Mouse (Mus musculus) heart, postnatal 0 days (tissue): ENCODE data around the gene Ntm. TPM values are rescaled to one million over a fixed set of nuclear protein-coding genes. Genes with fewer than 3 reads are reported as not detected.

Experiments
- ATAC-seq: fragments of 200-750 bp; cut with Nextera tagmentation; 2 replicates; pipeline ENCODE4 v1.8.0; 2017; ENCODE audit warnings: low read depth, moderate number of reproducible peaks, moderate library complexity; ENCODE audit not compliant: insufficient read depth
- DNase-seq: peaks from one replicate; pipeline ENCODE4 v3.0.0-alpha.2; 2016; ENCODE audit warnings: low spot score
- H3K27ac ChIP-seq: fragments of 300-500 bp; sonication (generic); 2 replicates; pipeline ENCODE4 v1.5.1; 2014; ENCODE audit warnings: low read depth, mild to moderate bottlenecking
- H3K27me3 ChIP-seq: fragments of 300-500 bp; sonication (generic); 2 replicates; pipeline ENCODE4 v1.6.1; 2014; ENCODE audit warnings: low read length, mixed read lengths; ENCODE audit not compliant: control insufficient read depth, insufficient read depth
- H3K36me3 ChIP-seq: fragments of 300-500 bp; sonication (generic); replicated peaks from 2 replicates; pipeline ENCODE4 v1.6.1; 2014; ENCODE audit warnings: low read length, mixed read lengths; ENCODE audit not compliant: control insufficient read depth, insufficient read depth
- H3K4me1 ChIP-seq: fragments of 300-500 bp; sonication (generic); 2 replicates; pipeline ENCODE4 v1.6.1; 2014; ENCODE audit warnings: antibody characterized with exemption; ENCODE audit not compliant: control insufficient read depth, insufficient read depth
- H3K4me2 ChIP-seq: fragments of 300-500 bp; sonication (generic); 2 replicates; pipeline ENCODE4 v1.6.1; 2014; ENCODE audit warnings: low read depth, mild to moderate bottlenecking, low read length, moderate library complexity
- H3K4me3 ChIP-seq: fragments of 300-500 bp; sonication (generic); 2 replicates; pipeline ENCODE4 v1.5.1; 2014; ENCODE audit warnings: low read depth, low read length
- H3K9ac ChIP-seq: fragments of 300-500 bp; sonication (generic); replicated peaks from 2 replicates; pipeline ENCODE4 v1.6.1; 2014; ENCODE audit warnings: low read depth, low read length, mixed read lengths
- H3K9me3 ChIP-seq: fragments of 300-500 bp; sonication (generic); replicated peaks from 2 replicates; pipeline ENCODE4 v1.6.1; 2016; ENCODE audit warnings: low read length; ENCODE audit not compliant: control insufficient read depth
- CTCF ChIP-seq: IDR thresholded peaks from 2 replicates; pipeline ENCODE4 v1.5.1; 2016; ENCODE audit warnings: antibody characterized with exemption, control low read depth, low read depth
- EP300 ChIP-seq: IDR thresholded peaks from 2 replicates; pipeline ENCODE4 v1.6.1; 2016; ENCODE audit warnings: antibody characterized with exemption, low read depth
- WGBS: fragments of 180-500 bp; shearing (Covaris S2); extraction: QIAGEN DNeasy Blood & Tissue Kit; methylation state at CpG from one replicate; pipeline ENCODE4 v1.1.7; 2014; 5-methylcytosine and 5-hydroxymethylcytosine counted together
- polyA plus RNA-seq: library from polyadenylated mRNA; unstranded; fragments of >200 nt; fragmentation: Nextera tagmentation; extraction: Ambion mirVana; gene quantifications from 2 replicates; pipeline ENCODE4 v1.2.1, GENCODE M21; 2015
- total RNA-seq: library from RNA; depleted of rRNA; stranded (reverse); fragments of >200 nt; gene quantifications from 2 replicates; pipeline ENCODE4 v1.2.3, GENCODE M21; 2014; ENCODE audit warnings: low replicate concordance

Ntm gene
- total and polyA plus RNA-seq, 2 experiments from 2014 or later = 7.1 to 8.8 TPM

- TF ChIP-seq CTCF = no peak
- no peak for TF ChIP-seq EP300
- no peak overlapping the region for H3K4me3 ChIP-seq
- H3K4me1 ChIP-seq = 0 out of 2 replicates have a peak, but pooled peaks cover 5% of the 10 kb centered on the region
- H3K27ac ChIP-seq = no peak overlapping the region
- ATAC-seq (no peak), DNase-seq (no peak)
- no peak overlapping the region for H3K9ac ChIP-seq
- no peaks in the 10 kb centered on the region for H3K9me3 ChIP-seq
- 76% methylated on average over 5 of the region's 5 CpGs for WGBS
- no peaks in the 10 kb centered on the region for H3K36me3 ChIP-seq
- H3K4me2 ChIP-seq = no peak overlapping the region
- no peaks in the 10 kb centered on the region for H3K27me3 ChIP-seq
Measured at GRCm38 (mm10) chr9:29587376-29587775, 375.6 kb downstream of the Ntm start.

GRCm38 (mm10) chr9:29586381-29586770 lies 376.6 kb downstream of the Ntm start:
- Histone ChIP-seq H3K9me3 (no peaks in the 10 kb centered on the region), H3K36me3 (no peaks in the 10 kb centered on the region), H3K4me3 (no peak overlapping the region), H3K4me1 (0 out of 2 replicates have a peak, but pooled peaks cover 5% of the 10 kb centered on the region), H3K27me3 (no peaks in the 10 kb centered on the region), H3K9ac (no peak overlapping the region), H3K4me2 (no peak overlapping the region), H3K27ac (no peak overlapping the region)
- TF ChIP-seq CTCF (no peak), EP300 (no peak)
- DNase-seq (no peak), ATAC-seq (no peak)
- 70% methylated on average over 10 of the region's 10 CpGs for WGBS

GRCm38 (mm10) chr9:29585746-29586380 lies 377.1 kb downstream of the Ntm start:
- H3K4me3 ChIP-seq = no peak overlapping the region
- H3K9ac ChIP-seq = no peak overlapping the region
- ATAC-seq (no peak), DNase-seq (peak; percentile 10)
- no peaks in the 10 kb centered on the region for H3K27me3 ChIP-seq
- TF ChIP-seq EP300 (no peak), CTCF (peak; percentile 74)
- H3K9me3 ChIP-seq = no peaks in the 10 kb centered on the region
- 55% methylated on average over 8 of the region's 8 CpGs for WGBS
- 0 out of 2 replicates have a peak, but pooled peaks cover 4% of the 10 kb centered on the region for H3K4me1 ChIP-seq
- no peaks in the 10 kb centered on the region for H3K36me3 ChIP-seq
- H3K4me2 ChIP-seq = no peak overlapping the region
- no peak overlapping the region for H3K27ac ChIP-seq

- H3K4me1 ChIP-seq = no peaks in the 10 kb centered on the region
- H3K27me3 ChIP-seq = no peaks in the 10 kb centered on the region
- H3K9me3 ChIP-seq = no peaks in the 10 kb centered on the region
- DNase-seq (no peak), ATAC-seq (no peak)
- no peak overlapping the region for H3K4me2 ChIP-seq
- no peak overlapping the region for H3K9ac ChIP-seq
- H3K27ac ChIP-seq = no peak overlapping the region
- TF ChIP-seq EP300 = no peak
- TF ChIP-seq CTCF = no peak
- 58% methylated on average over 11 of the region's 11 CpGs for WGBS
- no peak overlapping the region for H3K4me3 ChIP-seq
- H3K36me3 ChIP-seq = no peaks in the 10 kb centered on the region
Measured at GRCm38 (mm10) chr9:29578226-29578625, 384.7 kb downstream of the Ntm start.

GRCm38 (mm10) chr9:29576051-29576533 lies 386.8 kb downstream of the Ntm start:
- whole genome bisulfite sequencing = 63% methylated on average over 4 of the region's 4 CpGs
- no peaks in the 10 kb centered on the region for H3K4me1 ChIP-seq
- DNase-seq = no peak
- H3K27me3 ChIP-seq = no peaks in the 10 kb centered on the region
- no peak overlapping the region for H3K9ac ChIP-seq
- TF ChIP-seq CTCF (no peak), EP300 (no peak)
- H3K27ac ChIP-seq = no peak overlapping the region
- H3K4me2 ChIP-seq = no peak overlapping the region
- no peak overlapping the region for H3K4me3 ChIP-seq
- no peaks in the 10 kb centered on the region for H3K36me3 ChIP-seq
- no peak for ATAC-seq
- H3K9me3 ChIP-seq = no peaks in the 10 kb centered on the region

GRCm38 (mm10) chr9:29574548-29574947 lies 388.4 kb downstream of the Ntm start:
- H3K9me3 ChIP-seq = no peaks in the 10 kb centered on the region
- no peaks in the 10 kb centered on the region for H3K27me3 ChIP-seq
- 71% methylated on average over 5 of the region's 5 CpGs for WGBS
- H3K36me3 ChIP-seq = no peaks in the 10 kb centered on the region
- no peak overlapping the region for H3K4me3 ChIP-seq
- no peak overlapping the region for H3K4me2 ChIP-seq
- TF ChIP-seq CTCF (no peak), EP300 (no peak)
- H3K27ac ChIP-seq = no peak overlapping the region
- no peak for ATAC-seq
- no peaks in the 10 kb centered on the region for H3K4me1 ChIP-seq
- DNase-seq = no peak
- no peak overlapping the region for H3K9ac ChIP-seq
